Mouse (Mus musculus): Measurements from ENCODE around the gene Hdgfl3. TPM values are rescaled to one million over a fixed set of nuclear protein-coding genes. Genes with fewer than 3 reads are reported as not detected.

The Hdgfl3 gene
- polyA plus RNA-seq, 1 experiment from 2014 or later = 12.9 TPM

DNA sequence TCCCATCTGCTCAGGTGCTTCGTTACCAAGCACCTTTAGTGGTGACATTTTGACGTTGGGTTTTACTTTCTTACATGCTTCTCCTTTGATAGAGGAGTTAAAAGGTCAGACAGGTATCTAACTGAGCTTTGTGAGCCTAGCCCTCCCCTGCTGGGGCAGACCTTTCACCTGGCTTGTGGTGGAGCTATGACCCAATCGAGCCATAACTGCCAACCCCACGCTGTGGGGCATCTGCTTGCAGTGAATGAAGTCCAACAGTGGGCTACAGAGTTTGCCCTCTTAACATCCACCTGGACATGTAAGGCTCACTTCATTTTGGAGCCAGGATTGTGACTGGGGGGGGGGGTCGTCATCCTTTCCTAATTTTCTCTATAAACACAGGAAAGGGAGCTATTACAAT, 54.0 kb downstream of the Hdgfl3 start:
- H3K36me3 ChIP-seq (ENCODE audit: insufficient read depth, low read length) = no peaks in the 10 kb centered on the region
- ATAC-seq (replicated peaks; ENCODE audit: low FRiP score, low read depth) (no peak), DNase-seq (ENCODE audit: low spot score) (no peak)
- no peak overlapping the region for H3K4me3 ChIP-seq (replicated peaks; ENCODE audit: low read depth, low read length)
- no peak overlapping the region for H3K9ac ChIP-seq (ENCODE audit: low read depth, low read length)
- no peaks in the 10 kb centered on the region for H3K9me3 ChIP-seq (replicated peaks; ENCODE audit: low read length)
- H3K4me1 ChIP-seq (replicated peaks; ENCODE audit: insufficient read depth, low read length) = no peaks in the 10 kb centered on the region
- no peak overlapping the region for H3K27ac ChIP-seq
- H3K4me2 ChIP-seq (ENCODE audit: low read length) = no peak overlapping the region
- H3K27me3 ChIP-seq (ENCODE audit: insufficient read depth, low read length) = no peaks in the 10 kb centered on the region
- WGBS = 91% methylated on average over 5 of the region's 5 CpGs
- TF ChIP-seq CTCF (IDR thresholded peaks at IDR 0.05; ENCODE audit: low read depth) = no peak

DNA sequence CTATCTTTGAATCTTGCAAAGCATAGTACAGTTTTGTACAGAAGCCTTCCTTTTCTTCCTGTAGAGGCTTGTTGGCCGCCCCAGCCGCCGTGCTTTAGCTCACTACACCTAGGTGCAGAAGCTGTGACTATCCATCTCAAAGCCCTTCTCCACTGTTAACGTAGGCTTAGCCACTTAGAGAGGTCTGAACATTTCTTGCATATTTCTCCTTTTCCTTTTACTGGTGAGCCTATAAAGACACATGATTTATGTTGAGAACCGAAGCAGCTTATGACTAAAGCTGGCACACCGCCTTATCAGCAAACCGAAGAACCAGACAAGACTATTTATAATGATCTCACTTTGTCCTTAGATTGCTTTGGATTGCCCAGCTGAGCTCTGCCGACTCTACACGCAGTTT, 58.9 kb downstream of the Hdgfl3 start:
- DNase-seq (ENCODE audit: low spot score) (peak; percentile 39), ATAC-seq (replicated peaks; ENCODE audit: low FRiP score, low read depth) (no peak)
- H3K9me3 ChIP-seq (replicated peaks; ENCODE audit: low read length) = no peaks in the 10 kb centered on the region
- TF ChIP-seq CTCF (IDR thresholded peaks at IDR 0.05; ENCODE audit: low read depth) = no peak
- no peak overlapping the region for H3K27ac ChIP-seq
- H3K27me3 ChIP-seq (ENCODE audit: insufficient read depth, low read length) = no peaks in the 10 kb centered on the region
- 58% methylated on average over 9 of the region's 9 CpGs for WGBS
- H3K4me2 ChIP-seq (ENCODE audit: low read length) = no peak overlapping the region
- H3K4me3 ChIP-seq (replicated peaks; ENCODE audit: low read depth, low read length) = no peak overlapping the region
- no peaks in the 10 kb centered on the region for H3K4me1 ChIP-seq (replicated peaks; ENCODE audit: insufficient read depth, low read length)
- H3K36me3 ChIP-seq (ENCODE audit: insufficient read depth, low read length) = no peaks in the 10 kb centered on the region
- H3K9ac ChIP-seq (ENCODE audit: low read depth, low read length) = no peak overlapping the region

DNA sequence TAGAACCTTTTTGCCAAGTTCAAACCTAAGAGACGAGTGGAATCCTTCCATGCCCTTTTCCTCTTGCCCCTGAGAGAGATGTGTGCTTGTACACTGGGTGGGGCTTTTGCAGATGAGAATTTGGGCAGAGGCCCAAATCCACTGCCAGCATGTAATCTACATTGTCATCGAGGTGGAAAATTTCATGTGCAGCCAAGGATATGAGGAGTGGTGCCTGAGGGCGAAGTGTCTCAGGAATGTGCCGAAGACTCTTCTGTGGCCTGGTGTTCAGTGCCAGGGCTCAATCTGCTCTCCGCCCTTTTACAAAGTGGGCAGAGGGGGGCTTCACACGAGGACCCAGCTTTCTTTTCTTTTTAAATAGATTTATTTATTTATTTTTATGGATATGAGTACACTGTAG, 59.6 kb downstream of the Hdgfl3 start:
- H3K4me2 ChIP-seq (ENCODE audit: low read length) = no peak overlapping the region
- WGBS = 68% methylated on average over 6 of the region's 6 CpGs
- H3K9me3 ChIP-seq (replicated peaks; ENCODE audit: low read length) = no peaks in the 10 kb centered on the region
- no peak for TF ChIP-seq CTCF (IDR thresholded peaks at IDR 0.05; ENCODE audit: low read depth)
- DNase-seq (ENCODE audit: low spot score) (no peak), ATAC-seq (replicated peaks; ENCODE audit: low FRiP score, low read depth) (no peak)
- H3K27ac ChIP-seq = no peak overlapping the region
- H3K4me1 ChIP-seq (replicated peaks; ENCODE audit: insufficient read depth, low read length) = no peaks in the 10 kb centered on the region
- no peak overlapping the region for H3K9ac ChIP-seq (ENCODE audit: low read depth, low read length)
- no peaks in the 10 kb centered on the region for H3K36me3 ChIP-seq (ENCODE audit: insufficient read depth, low read length)
- no peak overlapping the region for H3K4me3 ChIP-seq (replicated peaks; ENCODE audit: low read depth, low read length)
- no peaks in the 10 kb centered on the region for H3K27me3 ChIP-seq (ENCODE audit: insufficient read depth, low read length)

DNA sequence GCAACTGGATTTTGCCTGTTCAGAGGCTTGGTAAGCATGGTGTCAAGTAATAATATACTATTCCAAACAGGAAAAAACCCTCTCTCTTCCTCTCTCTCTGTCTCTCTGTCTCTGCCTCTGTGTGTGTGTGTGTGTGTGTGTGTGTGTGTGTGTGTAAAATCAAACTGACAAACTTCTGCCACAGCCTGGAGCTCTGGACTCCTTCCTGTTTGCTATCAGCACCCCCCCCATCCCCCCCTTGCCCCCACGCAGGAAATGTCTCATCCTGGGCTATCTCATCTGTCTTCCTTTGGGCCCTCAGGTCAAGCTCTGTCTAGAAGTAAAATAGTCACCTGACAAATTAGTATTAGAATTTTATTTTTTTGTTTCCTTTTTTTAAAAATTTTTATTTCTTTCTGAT, 60.5 kb downstream of the Hdgfl3 start:
- Histone ChIP-seq H3K4me2 (ENCODE audit: low read length) (no peak overlapping the region), H3K4me1 (replicated peaks; ENCODE audit: insufficient read depth, low read length) (no peaks in the 10 kb centered on the region), H3K36me3 (ENCODE audit: insufficient read depth, low read length) (no peaks in the 10 kb centered on the region; the same call in 1 of the 2 replicates), H3K4me3 (replicated peaks; ENCODE audit: low read depth, low read length) (no peak overlapping the region), H3K27ac (no peak overlapping the region), H3K27me3 (ENCODE audit: insufficient read depth, low read length) (no peaks in the 10 kb centered on the region), H3K9ac (ENCODE audit: low read depth, low read length) (no peak overlapping the region), H3K9me3 (replicated peaks; ENCODE audit: low read length) (no peaks in the 10 kb centered on the region)
- ATAC-seq (replicated peaks; ENCODE audit: low FRiP score, low read depth) = no peak
- 33% methylated on average over 1 of the region's 1 CpGs for WGBS
- TF ChIP-seq CTCF (IDR thresholded peaks at IDR 0.05; ENCODE audit: low read depth) = no peak
- DNase-seq (ENCODE audit: low spot score) = no peak

DNA sequence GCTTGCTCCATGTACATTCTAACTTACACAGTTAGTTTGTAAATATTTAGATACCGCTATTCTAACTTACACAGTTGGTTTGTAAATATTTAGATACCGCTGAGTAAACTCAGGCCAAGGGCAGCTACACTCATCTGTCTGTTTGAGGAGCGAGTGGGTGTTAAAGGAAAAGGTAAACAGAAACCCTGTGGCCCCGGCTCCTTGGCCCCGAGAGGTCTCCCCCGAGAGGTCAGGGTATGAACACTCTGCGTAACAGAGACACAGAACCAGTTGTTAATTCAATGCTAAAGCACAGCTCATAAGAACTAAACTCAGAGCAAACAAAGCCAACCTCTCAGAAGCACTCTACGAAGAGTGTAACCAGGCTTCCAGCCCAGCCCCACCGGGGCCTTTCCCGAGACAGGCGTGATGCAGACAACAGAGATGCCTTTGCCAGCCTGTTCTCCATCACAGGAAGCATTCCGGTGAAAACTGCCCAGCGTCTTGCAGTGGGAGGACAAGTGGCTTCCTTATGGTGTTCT, 61.7 kb downstream of the Hdgfl3 start:
- H3K4me1 ChIP-seq (replicated peaks; ENCODE audit: insufficient read depth, low read length) = no peaks in the 10 kb centered on the region
- no peak overlapping the region for H3K9ac ChIP-seq (ENCODE audit: low read depth, low read length)
- H3K27ac ChIP-seq = no peak overlapping the region
- no peaks in the 10 kb centered on the region for H3K9me3 ChIP-seq (replicated peaks; ENCODE audit: low read length)
- no peak for TF ChIP-seq CTCF (IDR thresholded peaks at IDR 0.05; ENCODE audit: low read depth)
- ATAC-seq (replicated peaks; ENCODE audit: low FRiP score, low read depth) = no peak
- WGBS = 50% methylated on average over 13 of the region's 13 CpGs
- no peak overlapping the region for H3K4me2 ChIP-seq (ENCODE audit: low read length)
- no peaks in the 10 kb centered on the region for H3K27me3 ChIP-seq (ENCODE audit: insufficient read depth, low read length)
- H3K36me3 ChIP-seq (ENCODE audit: insufficient read depth, low read length) = no peaks in the 10 kb centered on the region; the same call in 1 of the 2 replicates
- H3K4me3 ChIP-seq (replicated peaks; ENCODE audit: low read depth, low read length) = no peak overlapping the region
- DNase-seq (ENCODE audit: low spot score) = no peak

DNA sequence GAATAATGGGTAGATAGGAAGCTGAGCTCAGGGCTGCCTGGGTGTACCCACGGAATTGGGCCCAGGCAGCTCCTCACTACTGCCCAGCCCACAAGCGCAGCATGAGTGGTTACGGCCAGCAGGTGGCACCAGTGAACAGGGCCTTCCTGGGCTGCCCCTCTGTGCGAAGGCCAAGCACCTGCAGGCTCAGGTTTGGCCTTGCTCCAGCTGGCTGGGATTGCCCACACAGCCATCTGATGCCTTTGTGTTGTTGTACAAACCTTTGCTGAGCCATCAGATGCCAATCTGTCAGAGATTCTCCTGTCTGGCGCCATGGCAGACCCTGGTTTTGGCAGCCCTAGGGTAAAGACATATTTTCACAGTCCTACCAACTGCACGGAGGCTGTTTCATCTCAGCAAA, 66.1 kb downstream of the Hdgfl3 start:
- Histone ChIP-seq H3K9ac (ENCODE audit: low read depth, low read length) (no peak overlapping the region), H3K27ac (no peak overlapping the region), H3K36me3 (ENCODE audit: insufficient read depth, low read length) (no peaks in the 10 kb centered on the region; the same call in 1 of the 2 replicates), H3K4me3 (replicated peaks; ENCODE audit: low read depth, low read length) (no peak overlapping the region), H3K4me2 (ENCODE audit: low read length) (no peak overlapping the region), H3K4me1 (replicated peaks; ENCODE audit: insufficient read depth, low read length) (no peaks in the 10 kb centered on the region), H3K27me3 (ENCODE audit: insufficient read depth, low read length) (no peaks in the 10 kb centered on the region), H3K9me3 (replicated peaks; ENCODE audit: low read length) (no peaks in the 10 kb centered on the region)
- peak; percentile 92 for TF ChIP-seq CTCF (IDR thresholded peaks at IDR 0.05; ENCODE audit: low read depth)
- peak; percentile 85 for DNase-seq (ENCODE audit: low spot score)
- peak; percentile 77; the same call in 1 of the 2 replicates for ATAC-seq (replicated peaks; ENCODE audit: low FRiP score, low read depth)
- 36% methylated on average over 6 of the region's 6 CpGs for WGBS

Data from kidney, postnatal 0 days (tissue).